14 mouse cellular contexts compared by ENCODE assay signal in genomic region chr15:62249436-62249835, GRCm38 (mm10).
"Had no signal": no experiment of that assay in that cellular context is flagged by ENCODE, and none has a peak within 500 bp of the region (broad histone marks: within the 10 kb centered on the region; RNA-seq: fewer than 3 reads in every experiment).

No protein-coding gene starts in this region.

- H3K4me1 ChIP-seq: intestine, embryonic 15.5 days; limb, embryonic 10.5 days; liver, embryonic 15.5 days had no signal

- H3K4me3 ChIP-seq: intestine, embryonic 15.5 days; layer of hippocampus, adult 2 months; limb, embryonic 10.5 days; liver, embryonic 15.5 days; megakaryocyte, embryonic 14.5 days; midbrain, embryonic 12.5 days had no signal

- DNase-seq: kidney, adult 18-20 months; kidney, postnatal 10 days; kidney, postnatal 4 days; thymus, adult 18-20 months; thymus, postnatal 14 days had no signal

- H3K9me3 ChIP-seq: intestine, embryonic 15.5 days; limb, embryonic 10.5 days; liver, embryonic 15.5 days; megakaryocyte, embryonic 14.5 days; midbrain, embryonic 12.5 days had no signal

- H3K36me3 ChIP-seq: intestine, embryonic 15.5 days; limb, embryonic 10.5 days; liver, embryonic 15.5 days; midbrain, embryonic 12.5 days had no signal

- H3K27me3 ChIP-seq: intestine, embryonic 15.5 days; liver, embryonic 15.5 days; megakaryocyte, embryonic 14.5 days; midbrain, embryonic 12.5 days had no signal

- H3K27ac ChIP-seq: intestine, embryonic 15.5 days; layer of hippocampus, adult 2 months; limb, embryonic 10.5 days; liver, embryonic 15.5 days; macrophage; midbrain, embryonic 12.5 days had no signal

- H3K9ac ChIP-seq: intestine, embryonic 15.5 days; liver, embryonic 15.5 days; midbrain, embryonic 12.5 days had no signal

- H3K4me2 ChIP-seq: intestine, embryonic 15.5 days; liver, embryonic 11.5 days; liver, embryonic 15.5 days; midbrain, embryonic 12.5 days had no signal

- ATAC-seq: intestine, embryonic 15.5 days; lung, postnatal 0 days had no signal
